Mouse (Mus musculus): Measurements from ENCODE around the gene Abhd12b.

The Abhd12b gene

GRCm38 (mm10) chr12:70212501-70212900 lies 58.6 kb downstream of the Abhd12b start:
- DNase-seq = no peak

- no peak for DNase-seq
Observed at GRCm38 (mm10) chr12:70213601-70214000, 59.7 kb downstream of the Abhd12b start.

- DNase-seq = no peak
Observed at GRCm38 (mm10) chr12:70214281-70214680, 60.3 kb downstream of the Abhd12b start.

GRCm38 (mm10) chr12:70216229-70216800 lies 62.4 kb downstream of the Abhd12b start:
- DNase-seq = no peak

- DNase-seq = no peak
Observed at GRCm38 (mm10) chr12:70218795-70219540, 65.0 kb downstream of the Abhd12b start.

- no peak for DNase-seq
Observed at GRCm38 (mm10) chr12:70221425-70221824, 67.5 kb downstream of the Abhd12b start.

GRCm38 (mm10) chr12:70223331-70223730 lies 69.4 kb downstream of the Abhd12b start:
- no peak for DNase-seq

- no peak for DNase-seq
Observed at GRCm38 (mm10) chr12:70226655-70227054, 72.7 kb downstream of the Abhd12b start.

GRCm38 (mm10) chr12:70227121-70227932 lies 73.4 kb downstream of the Abhd12b start:
- peak; percentile 74 for DNase-seq

GRCm38 (mm10) chr12:70228155-70228554 lies 74.2 kb downstream of the Abhd12b start:
- DNase-seq = no peak

- no peak for DNase-seq
Observed at GRCm38 (mm10) chr12:70231294-70231693, 77.4 kb downstream of the Abhd12b start, which contains the start of gene Pygl. Pygl (minus strand) TSS chr12:70231488.

- peak; percentile 21 for DNase-seq
Observed at GRCm38 (mm10) chr12:70232020-70232544, 78.1 kb downstream of the Abhd12b start.

All from thymus, postnatal 4 days (tissue).